Mouse (Mus musculus) effector memory CD4-positive, alpha-beta T cell, adult 7 months (primary cell): ENCODE measurements around the gene Olfr376. TPM values are rescaled to one million over a fixed set of nuclear protein-coding genes. Genes with fewer than 3 reads are reported as not detected.

Experiments used
- polyA plus RNA-seq: library from polyadenylated mRNA; unstranded; fragments of 100-300 nt; shearing (Covaris generic); gene quantifications from one replicate; pipeline ENCODE4 v1.2.1, GENCODE M21; 2017

Gene Olfr376
- not detected for polyA plus RNA-seq

DNA sequence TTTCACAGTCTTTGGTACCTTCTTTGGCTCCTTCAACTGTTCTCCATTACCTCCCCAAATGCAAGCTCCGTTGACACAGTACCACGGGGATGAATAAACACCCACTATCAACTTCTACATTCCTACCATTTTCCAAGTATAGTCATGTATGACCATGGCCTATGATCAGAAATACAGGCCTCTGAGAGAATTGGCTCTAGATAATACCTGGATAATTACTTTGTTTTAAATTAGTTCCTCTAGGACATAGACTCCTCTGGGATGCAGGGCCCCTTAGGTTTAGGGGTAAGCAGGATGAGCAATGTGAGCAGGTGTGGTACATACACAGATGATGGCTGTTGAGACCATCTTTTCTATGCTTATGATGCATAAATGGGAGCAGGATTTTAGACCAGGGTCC lies at the start of gene Olfr376:
TSS of gene Olfr376 (plus strand) at position 301 of the 400 bp plus-strand sequence.

DNA sequence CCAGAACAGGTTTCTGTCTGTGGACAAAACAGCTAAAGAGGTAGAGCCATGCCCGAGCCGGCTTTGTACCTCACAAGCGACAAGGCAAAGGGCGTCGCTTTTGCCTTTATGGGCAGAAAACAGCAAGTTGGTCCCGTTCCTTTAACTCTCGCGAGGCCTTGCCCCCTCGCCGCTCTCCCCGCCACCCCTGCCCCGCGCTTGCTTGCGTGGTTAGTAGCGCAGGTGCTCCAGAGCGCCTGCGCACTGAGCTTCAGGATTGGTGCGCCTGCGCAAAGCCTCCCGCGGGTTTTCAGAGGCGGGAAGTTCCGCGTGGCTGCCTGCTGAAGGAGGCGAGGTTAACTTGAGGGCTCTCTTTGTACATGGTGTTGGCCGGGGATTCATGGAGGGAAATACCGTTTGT lies 41.6 kb upstream of the Olfr376 start, which contains the start of the genes Aspa, Gm49340 and Spata22:
TSS of gene Aspa (minus strand) at position 155 of the 400 bp plus-strand sequence.
TSS of gene Gm49340 (plus strand) at position 300 of the 400 bp plus-strand sequence.
TSS of gene Spata22 (plus strand) at position 300 of the 400 bp plus-strand sequence.

DNA sequence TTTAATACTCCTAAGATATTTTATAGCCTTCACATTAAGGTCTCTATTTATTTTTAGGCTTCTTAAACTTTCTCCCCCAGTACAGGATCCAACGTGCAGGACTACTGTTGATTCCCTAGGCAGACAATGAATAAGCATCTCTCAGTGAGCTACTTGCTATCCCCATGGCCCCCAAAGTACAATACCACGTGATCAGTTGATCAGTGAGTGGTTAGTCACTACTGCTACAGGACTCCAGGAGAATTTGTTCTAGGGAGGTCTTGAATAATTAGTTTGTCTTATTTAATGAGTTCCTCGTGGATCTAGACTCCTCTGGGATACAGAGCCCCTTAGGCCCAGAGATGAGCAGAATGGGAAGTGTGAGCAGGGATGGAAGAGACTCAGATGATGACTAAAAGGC lies 20.6 kb upstream of the Olfr376 start, which contains the start of gene Olfr20:
TSS of gene Olfr20 (plus strand) at position 301 of the 400 bp plus-strand sequence.

DNA sequence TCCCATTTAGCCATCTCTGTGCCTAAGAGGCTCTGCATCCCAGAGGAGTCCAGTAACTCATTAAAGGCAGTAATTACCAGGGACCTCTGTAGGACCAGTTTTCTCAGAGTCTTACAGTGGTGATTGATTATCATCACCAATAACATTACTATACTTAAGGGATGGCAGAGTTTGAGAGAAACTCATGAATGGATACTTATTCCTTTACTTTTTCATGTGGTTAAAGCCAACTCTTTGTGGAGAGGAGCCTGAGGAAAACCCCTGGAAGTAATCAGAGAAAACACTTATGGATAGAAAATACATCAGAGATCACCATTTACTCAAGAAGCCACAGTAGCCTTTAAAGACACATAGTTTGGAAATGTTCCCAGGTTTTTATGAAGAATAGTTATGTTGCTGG lies 28.5 kb downstream of the Olfr376 start, which contains the start of gene Olfr1:
TSS of gene Olfr1 (minus strand) at position 101 of the 400 bp plus-strand sequence.

Other genes starting within 250 kb of the Olfr376 start
- gene Haspin, start 233.0 kb upstream of the Olfr376 start, polyA plus RNA-seq, result 2.2 TPM
- gene P2rx5, start 210.8 kb upstream of the Olfr376 start, polyA plus RNA-seq, result not detected
- 95.4 TPM for gene Emc6, start 194.2 kb upstream of the Olfr376 start, polyA plus RNA-seq
- gene Tax1bp3, start 194.2 kb upstream of the Olfr376 start, polyA plus RNA-seq, result 12.4 TPM
- gene Ctns, start 172.2 kb upstream of the Olfr376 start, polyA plus RNA-seq, result 8.6 TPM
- gene Shpk, start 171.8 kb upstream of the Olfr376 start, polyA plus RNA-seq, result 6.2 TPM
- not detected for gene Trpv1, start 137.0 kb upstream of the Olfr376 start, polyA plus RNA-seq
- 0.12 TPM for gene Trpv3, start 103.9 kb upstream of the Olfr376 start, polyA plus RNA-seq
- gene Aspa, start 41.6 kb upstream of the Olfr376 start, polyA plus RNA-seq, result 0.82 TPM
- not detected for gene Gm49340, start 41.5 kb upstream of the Olfr376 start, polyA plus RNA-seq
- not detected for gene Spata22, start 41.5 kb upstream of the Olfr376 start, polyA plus RNA-seq
- not detected for gene Olfr20, start 20.5 kb upstream of the Olfr376 start, polyA plus RNA-seq
- gene Olfr1, start 28.4 kb downstream of the Olfr376 start, polyA plus RNA-seq, result not detected
- gene Olfr378, start 57.2 kb downstream of the Olfr376 start, polyA plus RNA-seq, result not detected
- gene Olfr380, start 86.3 kb downstream of the Olfr376 start, polyA plus RNA-seq, result not detected
- gene Olfr381, start 120.4 kb downstream of the Olfr376 start, polyA plus RNA-seq, result not detected
- gene Olfr382, start 146.0 kb downstream of the Olfr376 start, polyA plus RNA-seq, result not detected
- not detected for gene Olfr385, start 221.8 kb downstream of the Olfr376 start, polyA plus RNA-seq
- gene Olfr384, start 227.3 kb downstream of the Olfr376 start, polyA plus RNA-seq, result not detected